Mouse (Mus musculus): ENCODE results near the gene Ifitm5.
"Not testable (repeated sequence)": the region's sequence is repeated elsewhere in the genome, so short reads cannot be mapped to it uniquely, and the experiment has no call there.

Ifitm5 gene

GRCm38 (mm10) chr7:140949824-140950530, at the start of gene Ifitm5:
TSS of gene Ifitm5 (minus strand) at chr7:140950291.
- no peak for DNase-seq (ENCODE audit: low read depth, low spot score)

- peak; percentile 33 for DNase-seq (ENCODE audit: low read depth, low spot score)
Measured at GRCm38 (mm10) chr7:140998853-140999700, 49.0 kb upstream of the Ifitm5 start.

GRCm38 (mm10) chr7:140997817-140998216, 47.7 kb upstream of the Ifitm5 start:
- DNase-seq (ENCODE audit: low read depth, low spot score), result no peak

- DNase-seq (ENCODE audit: low read depth, low spot score), result peak; percentile 47
Measured at GRCm38 (mm10) chr7:140991117-140991689, 41.1 kb upstream of the Ifitm5 start.

- DNase-seq (ENCODE audit: low read depth, low spot score), result peak; percentile 8
Measured at GRCm38 (mm10) chr7:140990622-140991021, 40.5 kb upstream of the Ifitm5 start.

GRCm38 (mm10) chr7:140990185-140990584, 40.1 kb upstream of the Ifitm5 start:
- DNase-seq (ENCODE audit: low read depth, low spot score), result peak; percentile 11

- no peak for DNase-seq (ENCODE audit: low read depth, low spot score)
Measured at GRCm38 (mm10) chr7:140989022-140989421, 38.9 kb upstream of the Ifitm5 start.

- no peak for DNase-seq (ENCODE audit: low read depth, low spot score)
Measured at GRCm38 (mm10) chr7:140987182-140988138, 37.4 kb upstream of the Ifitm5 start.

- no peak for DNase-seq (ENCODE audit: low read depth, low spot score)
Measured at GRCm38 (mm10) chr7:140982971-140983370, 32.9 kb upstream of the Ifitm5 start.

- no peak for DNase-seq (ENCODE audit: low read depth, low spot score)
Measured at GRCm38 (mm10) chr7:140981704-140982103, 31.6 kb upstream of the Ifitm5 start.

GRCm38 (mm10) chr7:140976720-140977119, 26.6 kb upstream of the Ifitm5 start:
- DNase-seq (ENCODE audit: low read depth, low spot score), result not testable (repeated sequence)

GRCm38 (mm10) chr7:140975465-140975864, 25.4 kb upstream of the Ifitm5 start:
- no peak for DNase-seq (ENCODE audit: low read depth, low spot score)

- DNase-seq (ENCODE audit: low read depth, low spot score), result no peak
Measured at GRCm38 (mm10) chr7:140974940-140975339, 24.8 kb upstream of the Ifitm5 start.

- no peak for DNase-seq (ENCODE audit: low read depth, low spot score)
Measured at GRCm38 (mm10) chr7:140973396-140974165, 23.5 kb upstream of the Ifitm5 start.

- no peak for DNase-seq (ENCODE audit: low read depth, low spot score)
Measured at GRCm38 (mm10) chr7:140971479-140972171, 21.5 kb upstream of the Ifitm5 start.

GRCm38 (mm10) chr7:140970931-140971330, 20.8 kb upstream of the Ifitm5 start:
- no peak for DNase-seq (ENCODE audit: low read depth, low spot score)

- DNase-seq (ENCODE audit: low read depth, low spot score), result not testable (repeated sequence)
Measured at GRCm38 (mm10) chr7:140968710-140969109, 18.6 kb upstream of the Ifitm5 start.

GRCm38 (mm10) chr7:140967862-140968591, 17.9 kb upstream of the Ifitm5 start:
- no peak for DNase-seq (ENCODE audit: low read depth, low spot score)

- no peak for DNase-seq (ENCODE audit: low read depth, low spot score)
Measured at GRCm38 (mm10) chr7:140966921-140967320, 16.8 kb upstream of the Ifitm5 start, which contains the start of gene Ifitm1. TSS of gene Ifitm1 (plus strand) at chr7:140967221.
